Mouse (Mus musculus) heart, postnatal 0 days (tissue): ENCODE measurements around the gene Galnt10.

ENCODE experiments used
- CTCF ChIP-seq: IDR thresholded peaks from 2 replicates; pipeline ENCODE4 v1.5.1; 2016; ENCODE audit warnings: antibody characterized with exemption, control low read depth, low read depth
- EP300 ChIP-seq: IDR thresholded peaks from 2 replicates; pipeline ENCODE4 v1.6.1; 2016; ENCODE audit warnings: antibody characterized with exemption, low read depth

DNA sequence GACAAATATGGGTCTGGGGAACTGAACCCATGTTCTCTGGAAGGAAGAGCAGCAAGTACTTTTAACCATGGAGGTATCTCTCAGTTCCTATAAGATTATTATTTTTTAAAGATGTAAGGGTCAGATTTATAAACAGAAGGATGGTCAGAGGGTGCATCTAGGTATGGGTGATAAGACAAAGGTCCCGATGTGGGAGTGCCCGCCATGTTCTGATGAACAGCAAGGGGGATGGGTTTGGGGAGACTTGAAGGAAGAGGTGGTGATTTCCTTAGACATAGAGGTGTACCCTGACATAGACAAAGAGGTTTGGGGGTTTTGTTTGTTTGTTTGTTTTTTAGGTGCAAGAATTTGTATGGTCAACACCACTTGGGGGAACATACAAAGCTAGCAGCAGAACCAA is 1.6 kb upstream of the Galnt10 start:
- TF ChIP-seq CTCF (no peak), EP300 (no peak)
